Mouse (Mus musculus) neural tube, embryonic 11.5 days (tissue): ENCODE results near the gene Mrvi1. TPM values are rescaled to one million over a fixed set of nuclear protein-coding genes. Genes with fewer than 3 reads are reported as not detected.

ENCODE experiments used
- ATAC-seq: fragments of 200-750 bp; cut with Nextera tagmentation; 2 replicates; pipeline ENCODE4 v1.8.0; 2017; ENCODE audit warnings: moderate number of reproducible peaks, mild to moderate bottlenecking, moderate TSS enrichment, moderate library complexity; ENCODE audit not compliant: insufficient read depth, low FRiP score, low TSS enrichment
- DNase-seq: peaks from one replicate; pipeline ENCODE4 v3.0.0-alpha.2; 2015; ENCODE audit warnings: low spot score
- H3K27ac ChIP-seq: fragments of 300-500 bp; sonication (generic); 2 replicates; pipeline ENCODE4 v1.5.1; 2014; ENCODE audit warnings: low read depth, mild to moderate bottlenecking, low read length
- H3K27me3 ChIP-seq: fragments of 300-500 bp; sonication (generic); 2 replicates; pipeline ENCODE4 v1.6.1; 2014; ENCODE audit warnings: mild to moderate bottlenecking, low read length, mixed read lengths; ENCODE audit not compliant: control insufficient read depth, insufficient read depth
- H3K36me3 ChIP-seq: fragments of 300-500 bp; sonication (generic); 2 replicates; pipeline ENCODE4 v1.6.1; 2014; ENCODE audit warnings: mild to moderate bottlenecking, low read length, moderate library complexity, mixed read lengths; ENCODE audit not compliant: control insufficient read depth, insufficient read depth
- H3K4me1 ChIP-seq: fragments of 300-500 bp; sonication (generic); 2 replicates; pipeline ENCODE4 v1.6.1; 2014; ENCODE audit warnings: low read length, mixed read lengths; ENCODE audit not compliant: control insufficient read depth, insufficient read depth
- H3K4me2 ChIP-seq: fragments of 300-500 bp; sonication (generic); 2 replicates; pipeline ENCODE4 v1.6.1; 2014; ENCODE audit warnings: low read depth, mild to moderate bottlenecking, moderate library complexity
- H3K4me3 ChIP-seq: fragments of 300-500 bp; sonication (generic); 2 replicates; pipeline ENCODE4 v1.5.1; 2014; ENCODE audit warnings: low read depth, low read length
- H3K9ac ChIP-seq: fragments of 300-500 bp; sonication (generic); 2 replicates; pipeline ENCODE4 v1.6.1; 2014; ENCODE audit warnings: mild to moderate bottlenecking, low read length
- H3K9me3 ChIP-seq: fragments of 300-500 bp; sonication (generic); 2 replicates; pipeline ENCODE4 v1.6.1; 2016; ENCODE audit warnings: low read length; ENCODE audit not compliant: control insufficient read depth
- WGBS: fragments of 180-500 bp; shearing (Covaris S2); extraction: QIAGEN DNeasy Blood & Tissue Kit; methylation state at CpG from one replicate; pipeline ENCODE4 v1.1.7; 2014; 5-methylcytosine and 5-hydroxymethylcytosine counted together
- polyA plus RNA-seq: library from polyadenylated mRNA; unstranded; fragments of >200 nt; fragmentation: Nextera tagmentation; extraction: Ambion mirVana; gene quantifications from 2 replicates; pipeline ENCODE4 v1.2.1, GENCODE M21; 2014

The Mrvi1 gene
- polyA plus RNA-seq, 1 experiment from 2014 or later, result 2.8 TPM

DNA sequence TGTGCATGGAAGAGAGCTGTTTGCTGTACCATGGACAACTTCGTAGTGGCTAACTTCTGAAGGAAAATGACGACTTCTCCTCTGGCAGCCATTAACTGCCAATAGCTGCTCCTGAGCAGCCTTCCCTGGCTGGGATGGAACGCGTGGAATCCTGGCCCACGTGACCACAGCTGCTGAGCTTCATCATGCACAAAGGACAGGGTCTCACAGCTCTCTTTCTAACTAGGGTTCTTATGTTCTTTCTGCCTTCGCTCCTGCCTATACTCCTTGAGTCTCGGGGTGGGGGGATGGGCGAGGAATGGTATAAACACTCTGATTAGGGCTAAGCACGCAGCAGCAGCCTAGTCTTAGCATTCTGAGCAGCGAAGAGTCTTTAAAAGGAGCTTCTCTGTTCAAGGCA lies 117.2 kb downstream of the Mrvi1 start:
- no peak overlapping the region for H3K4me2 ChIP-seq
- H3K4me3 ChIP-seq, result no peak overlapping the region
- no peaks in the 10 kb centered on the region for H3K27me3 ChIP-seq
- no peaks in the 10 kb centered on the region for H3K9me3 ChIP-seq
- peak; percentile 19 for DNase-seq
- H3K27ac ChIP-seq, result no peak overlapping the region
- ATAC-seq, result no peak
- no peak overlapping the region for H3K9ac ChIP-seq
- WGBS, result 53% methylated on average over 10 of the region's 10 CpGs
- no peaks in the 10 kb centered on the region for H3K36me3 ChIP-seq
- H3K4me1 ChIP-seq, result no peaks in the 10 kb centered on the region

DNA sequence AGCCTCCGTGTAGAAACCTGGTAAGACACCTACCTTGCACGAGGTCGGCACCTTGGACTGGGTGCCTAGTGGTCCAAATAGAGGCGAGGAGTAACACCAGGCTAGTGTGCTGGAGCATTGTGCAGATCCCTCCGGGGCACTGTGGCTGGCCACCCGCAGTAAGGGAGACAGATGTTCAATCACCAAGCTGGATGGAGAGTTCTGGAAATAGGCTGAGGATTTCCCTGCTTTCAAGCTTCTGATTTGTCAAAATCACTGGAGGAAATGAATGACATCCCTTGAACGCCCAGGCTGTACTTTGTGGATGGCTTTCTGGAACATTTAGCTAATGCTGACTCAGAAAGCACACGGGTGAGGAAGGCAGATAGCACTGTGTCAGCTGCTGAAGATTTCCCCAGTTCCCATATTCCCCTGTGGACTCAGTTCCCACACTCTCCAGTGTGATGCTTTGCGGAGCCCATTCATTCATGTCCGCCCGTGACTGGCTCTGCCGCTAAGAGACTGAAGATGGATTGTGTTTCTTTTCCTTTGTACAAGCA lies 119.4 kb downstream of the Mrvi1 start, which contains the start of gene Lyve1:
TSS of gene Lyve1 (minus strand) at position 489 of the 539 bp plus-strand sequence.
- no peak within 1 kb of the TSS for H3K4me3 ChIP-seq
- no peaks in the 10 kb centered on the region for H3K36me3 ChIP-seq
- ATAC-seq (no peak), DNase-seq (no peak)
- WGBS, result 83% methylated on average over 12 of the region's 12 CpGs
- no peak within 1 kb of the TSS for H3K9ac ChIP-seq
- no peaks in the 10 kb centered on the region for H3K4me1 ChIP-seq
- no peak within 1 kb of the TSS for H3K4me2 ChIP-seq
- H3K27me3 ChIP-seq, result no peaks in the 10 kb centered on the region
- no peak within 1 kb of the TSS for H3K27ac ChIP-seq
- no peaks in the 10 kb centered on the region for H3K9me3 ChIP-seq

DNA sequence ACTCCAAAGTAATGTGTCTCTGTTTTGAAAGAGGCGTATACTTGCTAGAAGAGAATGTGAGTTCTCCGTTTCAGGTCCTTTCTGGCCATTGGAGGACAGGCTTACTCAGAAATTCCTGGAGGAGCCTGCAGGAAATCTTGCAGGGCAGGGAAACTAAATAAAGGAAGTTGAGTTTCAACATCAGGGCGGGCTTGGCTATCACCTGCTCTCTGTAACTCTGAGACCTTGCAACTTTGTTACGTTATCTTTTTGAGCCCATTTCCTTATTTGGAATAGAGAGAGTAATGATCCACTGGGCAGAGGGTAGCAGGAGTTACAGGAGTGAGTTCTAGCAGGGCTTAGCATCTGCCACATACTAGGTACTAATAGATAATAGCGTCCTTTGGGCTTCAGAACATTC lies 122.1 kb downstream of the Mrvi1 start:
- DNase-seq (no peak), ATAC-seq (no peak)
- Histone ChIP-seq H3K4me3 (no peak overlapping the region), H3K9ac (no peak overlapping the region), H3K4me2 (no peak overlapping the region), H3K27me3 (no peaks in the 10 kb centered on the region), H3K9me3 (no peaks in the 10 kb centered on the region), H3K36me3 (no peaks in the 10 kb centered on the region), H3K4me1 (no peaks in the 10 kb centered on the region), H3K27ac (no peak overlapping the region)
- 75% methylated on average over 5 of the region's 5 CpGs for WGBS

DNA sequence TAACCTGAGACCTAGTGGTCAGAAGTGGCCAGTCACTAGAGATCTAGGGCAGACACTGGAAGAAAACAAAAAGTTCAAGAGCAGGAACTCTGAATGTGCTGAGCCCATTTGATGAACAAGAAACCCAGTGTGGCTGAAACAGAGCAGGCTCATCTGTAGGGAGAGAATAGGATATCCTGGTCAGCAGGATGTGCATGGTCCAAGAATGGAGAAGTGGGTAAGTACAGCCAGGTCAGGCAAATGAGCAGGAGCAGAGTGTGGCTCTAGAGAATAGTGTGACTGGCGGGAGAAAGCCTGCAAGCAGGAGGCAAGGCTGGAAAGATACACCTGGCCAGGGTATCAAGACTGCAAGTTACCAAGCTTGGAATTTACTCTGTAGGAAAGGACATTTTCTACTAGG lies 126.7 kb downstream of the Mrvi1 start:
- no peak for DNase-seq
- H3K4me1 ChIP-seq, result no peaks in the 10 kb centered on the region
- no peak overlapping the region for H3K27ac ChIP-seq
- WGBS, result 71% methylated on average over 1 of the region's 1 CpGs
- no peaks in the 10 kb centered on the region for H3K9me3 ChIP-seq
- H3K4me2 ChIP-seq, result no peak overlapping the region
- no peaks in the 10 kb centered on the region for H3K36me3 ChIP-seq
- H3K4me3 ChIP-seq, result no peak overlapping the region
- H3K9ac ChIP-seq, result no peak overlapping the region
- no peaks in the 10 kb centered on the region for H3K27me3 ChIP-seq
- ATAC-seq, result no peak

DNA sequence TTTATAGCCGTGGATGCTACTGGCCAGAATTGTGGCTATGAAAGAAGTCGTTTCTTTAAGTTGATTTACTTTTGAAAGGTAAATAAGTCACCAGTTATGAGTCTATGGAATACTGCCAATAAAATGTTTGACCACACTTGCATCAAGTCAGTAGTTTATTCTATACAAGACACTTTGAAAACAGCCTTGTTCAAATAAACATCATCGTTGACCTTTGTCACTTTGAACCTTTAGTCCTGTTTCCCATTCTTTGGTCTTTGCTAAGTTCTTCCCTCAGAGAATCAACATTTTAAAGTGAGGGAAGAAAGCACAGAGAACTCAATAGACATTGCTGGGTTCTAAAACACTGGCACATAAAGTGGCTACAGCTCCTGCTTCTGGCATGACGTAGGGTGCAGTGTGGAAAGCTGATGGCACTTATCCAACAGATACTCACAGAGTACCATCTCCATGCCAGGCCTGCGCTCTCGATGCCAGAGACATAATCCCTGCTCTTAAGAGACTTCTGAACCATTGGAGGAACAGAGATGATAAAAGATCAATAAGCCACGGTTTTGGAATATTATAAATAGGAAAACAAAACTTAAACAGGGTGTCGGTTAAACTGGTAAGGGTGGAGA lies 127.2 kb downstream of the Mrvi1 start:
- no peak overlapping the region for H3K4me2 ChIP-seq
- no peaks in the 10 kb centered on the region for H3K4me1 ChIP-seq
- H3K36me3 ChIP-seq, result no peaks in the 10 kb centered on the region
- no peaks in the 10 kb centered on the region for H3K27me3 ChIP-seq
- H3K4me3 ChIP-seq, result no peak overlapping the region
- H3K9ac ChIP-seq, result no peak overlapping the region
- H3K9me3 ChIP-seq, result no peaks in the 10 kb centered on the region
- no peak overlapping the region for H3K27ac ChIP-seq
- ATAC-seq, result no peak
- no peak for DNase-seq
- WGBS, result 87% methylated on average over 8 of the region's 8 CpGs

DNA sequence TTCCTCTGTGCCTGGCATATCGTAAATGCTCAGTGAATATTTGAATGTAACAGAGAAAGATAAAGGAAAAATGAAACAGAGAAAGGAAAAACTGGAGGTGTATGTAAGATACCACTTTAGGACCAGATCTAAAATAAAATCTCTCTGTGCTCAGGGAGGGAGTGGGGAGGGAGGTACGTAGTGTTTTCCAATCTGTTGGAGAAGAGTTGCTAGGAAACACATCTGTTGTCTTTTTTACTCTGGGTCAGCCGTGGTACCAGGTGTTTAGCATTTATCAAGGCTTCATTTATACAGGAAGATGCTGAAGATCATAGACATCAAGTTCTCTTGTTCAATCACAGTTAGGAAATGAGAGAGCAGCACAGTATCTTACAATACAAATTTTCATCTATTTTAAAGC lies 127.7 kb downstream of the Mrvi1 start:
- no peaks in the 10 kb centered on the region for H3K27me3 ChIP-seq
- H3K9me3 ChIP-seq, result no peaks in the 10 kb centered on the region
- H3K36me3 ChIP-seq, result no peaks in the 10 kb centered on the region
- no peak for ATAC-seq
- H3K27ac ChIP-seq, result no peak overlapping the region
- 63% methylated on average over 3 of the region's 3 CpGs for WGBS
- no peak overlapping the region for H3K4me2 ChIP-seq
- no peaks in the 10 kb centered on the region for H3K4me1 ChIP-seq
- no peak for DNase-seq
- H3K9ac ChIP-seq, result no peak overlapping the region
- H3K4me3 ChIP-seq, result no peak overlapping the region

DNA sequence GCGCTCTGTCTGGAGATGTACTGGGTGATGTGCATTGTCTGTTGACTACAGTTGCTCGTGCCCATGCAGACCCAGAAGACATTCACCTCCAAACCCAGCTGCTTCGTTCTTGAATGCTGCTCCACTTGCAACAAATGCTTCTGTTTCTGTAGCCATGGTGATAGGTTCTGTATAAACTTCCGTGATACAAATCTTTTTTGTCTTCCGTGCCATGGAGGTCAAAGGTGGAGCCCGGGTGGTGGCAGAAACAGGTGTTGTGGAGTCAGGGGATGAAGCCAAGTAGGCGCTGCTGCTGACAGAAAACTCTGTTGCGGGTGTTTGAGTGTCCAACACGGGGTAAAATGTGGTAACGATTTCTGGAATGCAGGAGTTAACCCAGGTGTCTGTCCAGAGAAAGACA lies 128.7 kb downstream of the Mrvi1 start:
- WGBS, result 68% methylated on average over 10 of the region's 10 CpGs
- DNase-seq (no peak), ATAC-seq (no peak)
- H3K27ac ChIP-seq, result no peak overlapping the region
- H3K4me2 ChIP-seq, result no peak overlapping the region
- no peaks in the 10 kb centered on the region for H3K27me3 ChIP-seq
- no peaks in the 10 kb centered on the region for H3K4me1 ChIP-seq
- H3K9me3 ChIP-seq, result no peaks in the 10 kb centered on the region
- H3K36me3 ChIP-seq, result no peaks in the 10 kb centered on the region
- no peak overlapping the region for H3K9ac ChIP-seq
- H3K4me3 ChIP-seq, result no peak overlapping the region

DNA sequence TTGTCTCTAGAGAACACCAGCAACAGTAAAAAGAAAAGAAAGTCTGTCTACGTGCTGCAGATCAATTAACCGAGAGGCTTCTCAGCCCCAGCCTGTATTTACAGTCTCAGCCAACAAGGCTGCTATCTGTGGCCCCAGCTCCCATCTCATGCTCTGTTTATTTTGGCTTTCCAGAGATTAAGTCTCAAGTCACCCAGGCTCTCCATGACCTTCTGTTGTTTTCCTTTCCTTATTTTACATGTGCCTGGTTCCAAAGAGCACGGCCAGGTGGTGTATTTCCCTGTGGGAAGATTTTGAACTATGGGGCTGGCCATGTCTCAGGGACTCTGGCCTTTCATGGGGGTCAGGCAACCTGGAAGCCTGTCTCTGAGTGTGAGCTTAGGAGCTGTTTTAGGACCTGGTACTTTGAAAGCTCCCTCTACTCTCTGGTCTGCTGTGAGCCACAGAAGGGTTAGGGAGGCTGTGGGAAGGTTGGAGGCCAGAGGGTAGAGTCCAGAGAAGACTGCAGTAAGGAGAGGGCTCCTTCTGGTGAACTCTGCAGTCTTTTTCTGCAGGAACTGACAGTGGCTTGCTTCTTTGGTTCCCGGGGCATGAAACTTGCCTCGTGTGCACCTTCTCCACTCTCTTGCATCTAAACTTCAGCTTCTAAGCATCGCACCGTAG lies 130.6 kb downstream of the Mrvi1 start:
- no peaks in the 10 kb centered on the region for H3K36me3 ChIP-seq
- no peak overlapping the region for H3K4me3 ChIP-seq
- DNase-seq, result no peak
- 81% methylated on average over 7 of the region's 7 CpGs for WGBS
- H3K9ac ChIP-seq, result no peak overlapping the region
- no peaks in the 10 kb centered on the region for H3K27me3 ChIP-seq
- no peaks in the 10 kb centered on the region for H3K4me1 ChIP-seq
- no peak overlapping the region for H3K27ac ChIP-seq
- no peak for ATAC-seq
- no peak overlapping the region for H3K4me2 ChIP-seq
- H3K9me3 ChIP-seq, result no peaks in the 10 kb centered on the region

DNA sequence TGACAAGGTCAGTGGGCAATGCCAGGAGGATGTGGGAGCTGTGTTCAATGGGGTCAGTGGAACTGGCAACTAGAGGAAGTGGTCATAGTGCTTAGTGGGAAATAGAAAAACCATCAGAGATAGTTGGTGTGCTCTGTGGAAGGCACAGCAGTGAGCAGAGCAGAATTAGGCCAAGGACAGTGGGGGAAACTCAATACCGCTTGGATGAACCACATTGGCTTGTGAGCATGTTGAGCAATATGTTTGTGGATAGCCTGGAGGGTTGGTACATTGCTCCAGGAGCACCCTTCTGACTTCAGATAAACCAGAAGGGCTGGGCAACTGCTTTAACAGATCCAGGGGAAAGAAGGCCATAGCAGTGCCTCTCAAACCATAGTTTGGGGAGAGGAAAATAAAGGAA lies 133.9 kb downstream of the Mrvi1 start:
- H3K4me1 ChIP-seq, result peaks cover 1% of the 10 kb centered on the region; the same call in 1 of the 2 replicates
- no peak overlapping the region for H3K4me3 ChIP-seq
- DNase-seq (no peak), ATAC-seq (no peak)
- no peak overlapping the region for H3K4me2 ChIP-seq
- WGBS, result 100% methylated on average over 1 of the region's 1 CpGs
- no peaks in the 10 kb centered on the region for H3K36me3 ChIP-seq
- H3K9me3 ChIP-seq, result no peaks in the 10 kb centered on the region
- no peak overlapping the region for H3K27ac ChIP-seq
- H3K9ac ChIP-seq, result no peak overlapping the region
- no peaks in the 10 kb centered on the region for H3K27me3 ChIP-seq
